Mouse (Mus musculus) large intestine, adult 2 months (tissue): ENCODE measurements around the gene Coq5. TPM values are rescaled to one million over a fixed set of nuclear protein-coding genes. Genes with fewer than 3 reads are reported as not detected.

Source experiments
- DNase-seq: peaks from one replicate; pipeline ENCODE4 v3.0.0-alpha.2; 2012; ENCODE audit warnings: low read depth, low spot score
- WGBS: fragments of 180-500 bp; shearing (Covaris S2); methylation state at CpG from one replicate; pipeline ENCODE4 v1.1.7; 2018; 5-methylcytosine and 5-hydroxymethylcytosine counted together
- polyA plus RNA-seq: library from polyadenylated mRNA; depleted of rRNA; stranded (reverse); fragments of >200 nt; gene quantifications from 2 replicates; pipeline ENCODE4 v1.2.3, GENCODE M21; 2012; rRNA removed

Coq5 gene
- polyA plus RNA-seq, 1 experiment: 17.1 TPM

GRCm38 (mm10) chr5:115341314-115342165, 62.1 kb downstream of the Coq5 start:
- 7% methylated on average over 36 of the region's 36 CpGs for WGBS
- DNase-seq: no peak

Other genes starting within 250 kb of the Coq5 start
- 0.23 and 0.32 TPM in 2 replicates for gene Gm10401, start 181.4 kb upstream of the Coq5 start, polyA plus RNA-seq
- gene Acads, start 160.3 kb upstream of the Coq5 start, polyA plus RNA-seq: 114 and 119 TPM in 2 replicates
- 33.6 and 35.6 TPM in 2 replicates for gene Unc119b, start 144.7 kb upstream of the Coq5 start, polyA plus RNA-seq
- gene Mlec, start 121.5 kb upstream of the Coq5 start, polyA plus RNA-seq: 131 and 153 TPM in 2 replicates
- gene Cabp1, start 85.3 kb upstream of the Coq5 start, polyA plus RNA-seq: 1.1 and 1.4 TPM in 2 replicates
- gene Pop5, start 43.8 kb upstream of the Coq5 start, polyA plus RNA-seq: 68.2 and 68.5 TPM in 2 replicates
- 111 and 116 TPM in 2 replicates for gene Rnf10, start 6.8 kb upstream of the Coq5 start, polyA plus RNA-seq
- gene Dynll1, start 21.3 kb downstream of the Coq5 start, polyA plus RNA-seq: 147 and 222 TPM in 2 replicates
- 28.5 and 31.3 TPM in 2 replicates for gene Srsf9, start 47.5 kb downstream of the Coq5 start, polyA plus RNA-seq
- gene Gatc, start 61.5 kb downstream of the Coq5 start, polyA plus RNA-seq: 8.3 and 9.4 TPM in 2 replicates
- 22.4 and 22.9 TPM in 2 replicates for gene Triap1, start 61.6 kb downstream of the Coq5 start, polyA plus RNA-seq
- 3,102 and 3,530 TPM in 2 replicates for gene Cox6a1, start 69.3 kb downstream of the Coq5 start, polyA plus RNA-seq
- gene Msi1, start 149.9 kb downstream of the Coq5 start, polyA plus RNA-seq: 8.7 and 9.9 TPM in 2 replicates
- 1.2 and 7.7 TPM in 2 replicates for gene Pla2g1b, start 186.6 kb downstream of the Coq5 start, polyA plus RNA-seq
- gene Sirt4, start 205.1 kb downstream of the Coq5 start, polyA plus RNA-seq: 17.3 and 24.2 TPM in 2 replicates
- 76.8 and 135 TPM in 2 replicates for gene Pxn, start 227.0 kb downstream of the Coq5 start, polyA plus RNA-seq